Mouse (Mus musculus): ENCODE results near the gene Scn3b.

Scn3b gene

GRCm38 (mm10) chr9:40336701-40337100, 67.7 kb downstream of the Scn3b start:
- peak in 1 of 2 experiments; percentile 49 for DNase-seq (ENCODE audit: low spot score in 2 of 2)

GRCm38 (mm10) chr9:40337131-40337820, 68.3 kb downstream of the Scn3b start:
- no peak for DNase-seq (ENCODE audit: low spot score in 2 of 2)

- no peak for DNase-seq (ENCODE audit: low spot score in 2 of 2)
Observed at GRCm38 (mm10) chr9:40339578-40339977, 70.6 kb downstream of the Scn3b start.
